Mouse (Mus musculus): Measurements from ENCODE around the gene Nol12.

DNA sequence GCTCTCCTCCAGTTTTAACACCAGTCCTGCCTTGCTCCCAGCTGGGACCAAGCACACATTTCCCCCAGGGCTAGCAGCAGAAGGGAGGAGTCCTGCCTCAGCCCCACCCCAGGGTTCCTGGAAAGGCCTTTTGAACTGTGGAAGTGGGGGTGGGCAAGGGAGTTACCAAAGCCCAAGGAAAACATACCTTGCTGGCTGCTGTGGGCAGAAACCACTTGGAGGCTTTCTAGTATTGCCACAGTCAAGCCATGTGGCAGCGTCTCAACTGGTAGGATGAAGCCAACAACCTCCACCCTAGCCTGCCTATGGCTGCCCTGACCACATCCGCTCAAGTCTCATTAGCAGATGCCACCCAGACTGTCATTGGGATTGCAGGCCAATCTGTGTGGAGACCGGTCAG lies 38.6 kb upstream of the Nol12 start:
- no peak for TF ChIP-seq POLR2A (IDR thresholded peaks at IDR 0.05; ENCODE audit: insufficient read depth, low read depth, low read length)
- TF ChIP-seq CTCF (IDR thresholded peaks at IDR 0.05): no peak
- TF ChIP-seq EP300 (IDR thresholded peaks at IDR 0.05; ENCODE audit: insufficient read depth, low read depth, low read length): no peak

All from heart, adult 2 months (tissue).